Mouse (Mus musculus) granulocyte monocyte progenitor cell, adult 5-6 weeks (primary cell): ENCODE results near the gene Eif4g3. TPM values are rescaled to one million over a fixed set of nuclear protein-coding genes. Genes with fewer than 3 reads are reported as not detected.
"Not testable (repeated sequence)": the region's sequence is repeated elsewhere in the genome, so short reads cannot be mapped to it uniquely, and the experiment has no call there.

ENCODE experiments used
- ATAC-seq: replicated peaks from 2 replicates; pipeline ENCODE4 v1.8.0; 2016; ENCODE audit warnings: mild to moderate bottlenecking, moderate TSS enrichment, inconsistent platforms; ENCODE audit not compliant: poor library complexity, severe bottlenecking
- total RNA-seq, 2 experiments: library from RNA; stranded (forward) in 1 of 2; stranded (reverse) in 1 of 2; fragments of 200-712, 200-1000 nt in 1 of 2; fragments of >200 nt in 1 of 2; fragmentation: Nextera tagmentation in 1 of 2; gene quantifications; 2 replicates each; pipeline ENCODE4 v1.2.3; 2014 to 2017

Eif4g3 gene
- 67.7 and 72.3 TPM in 2 replicates for total RNA-seq (2014; fragmentation: Nextera tagmentation)
- total RNA-seq (2017): 29.3 and 39.1 TPM in 2 replicates

- peak; percentile 38 for ATAC-seq
Observed at GRCm38 (mm10) chr4:137992890-137993289, at the start of gene Eif4g3. Eif4g3 (plus strand) TSS chr4:137993022.

GRCm38 (mm10) chr4:137943540-137943939 is 49.3 kb upstream of the Eif4g3 start:
- no peak for ATAC-seq

GRCm38 (mm10) chr4:137945376-137945775 is 47.4 kb upstream of the Eif4g3 start:
- ATAC-seq: no peak

- ATAC-seq: no peak
Observed at GRCm38 (mm10) chr4:137946419-137946818, 46.4 kb upstream of the Eif4g3 start.

GRCm38 (mm10) chr4:137952840-137953239 is 40.0 kb upstream of the Eif4g3 start:
- ATAC-seq: no peak

GRCm38 (mm10) chr4:137954184-137954583 is 38.6 kb upstream of the Eif4g3 start:
- ATAC-seq: no peak

- peak; percentile 31; the same call in 1 of the 2 replicates for ATAC-seq
Observed at GRCm38 (mm10) chr4:137954926-137955396, 37.9 kb upstream of the Eif4g3 start.

GRCm38 (mm10) chr4:137956260-137956659 is 36.6 kb upstream of the Eif4g3 start:
- ATAC-seq: no peak

GRCm38 (mm10) chr4:137959889-137960665 is 32.7 kb upstream of the Eif4g3 start:
- ATAC-seq: no peak

GRCm38 (mm10) chr4:137960757-137961156 is 32.1 kb upstream of the Eif4g3 start:
- no peak for ATAC-seq

- no peak for ATAC-seq
Observed at GRCm38 (mm10) chr4:137962643-137963350, 30.0 kb upstream of the Eif4g3 start.

GRCm38 (mm10) chr4:137963431-137963830 is 29.4 kb upstream of the Eif4g3 start:
- no peak for ATAC-seq

- ATAC-seq: peak; percentile 52; the same call in 1 of the 2 replicates
Observed at GRCm38 (mm10) chr4:137963881-137964584, 28.8 kb upstream of the Eif4g3 start.

- ATAC-seq: no peak
Observed at GRCm38 (mm10) chr4:137964585-137964930, 28.3 kb upstream of the Eif4g3 start.

- ATAC-seq: peak; percentile 91
Observed at GRCm38 (mm10) chr4:137968203-137968602, 24.6 kb upstream of the Eif4g3 start.

- ATAC-seq: not testable (repeated sequence)
Observed at GRCm38 (mm10) chr4:137970623-137971199, 22.1 kb upstream of the Eif4g3 start.

GRCm38 (mm10) chr4:137974856-137975432 is 17.9 kb upstream of the Eif4g3 start:
- ATAC-seq: not testable (repeated sequence)

- not testable (repeated sequence) for ATAC-seq
Observed at GRCm38 (mm10) chr4:137979066-137979644, 13.7 kb upstream of the Eif4g3 start.

- ATAC-seq: no peak
Observed at GRCm38 (mm10) chr4:137982869-137983268, 10.0 kb upstream of the Eif4g3 start.

GRCm38 (mm10) chr4:137984212-137984611 is 8.6 kb upstream of the Eif4g3 start:
- ATAC-seq: no peak
